Mouse (Mus musculus): ENCODE measurements at regions not wholly inside any gene's neighbourhood (a gene's known extent, or its start where the extent isn't known, plus 50 kb on each side); places are given as distances from the start of the nearest gene placed in this dataset.

DNA sequence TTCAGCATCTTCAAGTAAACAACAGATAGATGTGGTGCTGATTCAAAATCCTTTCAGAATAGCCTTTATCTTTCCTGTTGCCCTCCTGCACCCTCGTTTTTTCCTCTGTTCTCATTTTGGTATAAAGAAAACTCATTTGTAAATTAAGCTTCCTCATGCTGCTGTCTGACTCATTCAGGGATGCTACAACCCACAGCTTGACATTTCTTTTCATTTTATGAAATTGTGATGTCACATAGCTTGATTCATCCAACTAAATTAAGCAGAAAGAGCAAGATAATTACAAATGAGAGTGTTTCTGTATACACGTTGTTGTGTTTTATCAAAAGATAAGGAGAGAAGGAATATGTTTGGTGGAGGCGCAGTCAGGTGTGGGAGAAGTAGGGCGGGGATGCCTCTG, 307.5 kb downstream of the Olfm4 start:
- H3K36me3 ChIP-seq (replicated peaks), result no peaks in the 10 kb centered on the region
- no peak for TF ChIP-seq GATA1 (IDR thresholded peaks at IDR 0.05; ENCODE audit: borderline replicate concordance, low read length)
- no peak for TF ChIP-seq POLR2AphosphoS5 (IDR thresholded peaks at IDR 0.05; ENCODE audit: insufficient replicate concordance, low read depth, low read length)
- no peak for TF ChIP-seq CTCF (IDR thresholded peaks at IDR 0.05; ENCODE audit: low read depth, low read length)
- TF ChIP-seq TAL1 (conservative IDR thresholded peaks at IDR 0.05; ENCODE audit: low read depth, low read length), result no peak
- TF ChIP-seq GATA2 (IDR thresholded peaks at IDR 0.05; ENCODE audit: borderline replicate concordance, low read depth, low read length), result no peak
- no peak for DNase-seq (ENCODE audit: low spot score)
- H3K4me1 ChIP-seq (ENCODE audit: insufficient read depth, low read depth, low read length), result no peaks in the 10 kb centered on the region
- no peak overlapping the region for H3K4me3 ChIP-seq (ENCODE audit: low read depth, low read length)
- ATAC-seq (ENCODE audit: extremely low read depth, insufficient number of reproducible peaks, low FRiP score, poor library complexity, severe bottlenecking), result no peak
- H3K27me3 ChIP-seq (ENCODE audit: insufficient read depth, low read length), result no peaks in the 10 kb centered on the region
- H3K9me3 ChIP-seq (replicated peaks), result peaks cover 17% of the 10 kb centered on the region

DNA sequence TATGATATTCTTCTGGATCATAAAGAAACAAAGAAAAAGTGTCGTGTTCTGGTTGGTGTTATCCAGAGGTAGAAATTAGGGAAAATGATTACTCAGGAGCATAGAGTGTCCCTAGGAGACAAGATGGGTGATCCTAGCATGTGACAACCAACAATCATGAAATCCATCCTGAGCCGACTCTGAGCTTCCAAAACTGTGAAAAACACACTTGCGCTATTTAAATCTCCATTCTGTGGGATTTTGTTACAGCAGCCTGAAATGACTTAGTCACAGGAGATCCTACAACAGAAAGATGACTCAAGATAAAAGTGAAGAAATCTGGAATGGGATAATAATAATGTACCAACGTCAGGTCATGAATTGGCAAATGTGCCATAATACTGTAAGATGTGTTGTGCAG, 309.5 kb downstream of the Olfm4 start:
- H3K36me3 ChIP-seq (replicated peaks), result no peaks in the 10 kb centered on the region
- TF ChIP-seq GATA2 (IDR thresholded peaks at IDR 0.05; ENCODE audit: borderline replicate concordance, low read depth, low read length) (no peak), TAL1 (conservative IDR thresholded peaks at IDR 0.05; ENCODE audit: low read depth, low read length) (no peak), CTCF (IDR thresholded peaks at IDR 0.05; ENCODE audit: low read depth, low read length) (no peak), GATA1 (IDR thresholded peaks at IDR 0.05; ENCODE audit: borderline replicate concordance, low read length) (no peak)
- H3K27me3 ChIP-seq (ENCODE audit: insufficient read depth, low read length), result no peaks in the 10 kb centered on the region
- DNase-seq (ENCODE audit: low spot score) (no peak), ATAC-seq (ENCODE audit: extremely low read depth, insufficient number of reproducible peaks, low FRiP score, poor library complexity, severe bottlenecking) (no peak)
- H3K9me3 ChIP-seq (replicated peaks), result peaks cover 19% of the 10 kb centered on the region
- no peaks in the 10 kb centered on the region for H3K4me1 ChIP-seq (ENCODE audit: insufficient read depth, low read depth, low read length)
- H3K4me3 ChIP-seq (ENCODE audit: low read depth, low read length), result no peak overlapping the region

DNA sequence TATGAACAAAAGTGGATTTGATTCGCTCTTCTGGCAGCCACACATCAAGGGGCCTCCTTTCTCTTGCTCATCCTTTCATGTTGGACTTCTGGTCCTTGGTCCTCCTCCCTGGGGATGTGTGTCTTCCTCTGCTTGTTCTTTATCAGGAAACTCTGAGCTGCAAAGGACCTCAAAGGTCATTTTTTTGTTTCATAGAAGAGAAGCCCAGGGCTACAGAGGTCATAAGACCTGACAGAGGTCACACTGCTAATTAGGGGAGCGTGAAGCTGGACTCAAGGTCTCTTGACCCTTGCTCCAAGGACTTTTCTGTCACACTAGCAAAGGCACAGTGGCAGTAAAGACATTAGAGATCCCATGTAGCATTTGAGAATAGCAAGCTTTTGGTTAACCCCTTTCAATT, 345.8 kb downstream of the Olfm4 start:
- Histone ChIP-seq H3K4me3 (ENCODE audit: low read depth, low read length) (no peak overlapping the region), H3K36me3 (replicated peaks) (no peaks in the 10 kb centered on the region), H3K27me3 (ENCODE audit: insufficient read depth, low read length) (no peaks in the 10 kb centered on the region), H3K9me3 (replicated peaks) (peaks cover 22% of the 10 kb centered on the region), H3K4me1 (ENCODE audit: insufficient read depth, low read depth, low read length) (no peaks in the 10 kb centered on the region)
- TF ChIP-seq POLR2AphosphoS5 (IDR thresholded peaks at IDR 0.05; ENCODE audit: insufficient replicate concordance, low read depth, low read length) (no peak), CTCF (IDR thresholded peaks at IDR 0.05; ENCODE audit: low read depth, low read length) (no peak), GATA1 (IDR thresholded peaks at IDR 0.05; ENCODE audit: borderline replicate concordance, low read length) (no peak), GATA2 (IDR thresholded peaks at IDR 0.05; ENCODE audit: borderline replicate concordance, low read depth, low read length) (no peak)
- ATAC-seq (ENCODE audit: extremely low read depth, insufficient number of reproducible peaks, low FRiP score, poor library complexity, severe bottlenecking) (no peak), DNase-seq (ENCODE audit: low spot score) (no peak)

DNA sequence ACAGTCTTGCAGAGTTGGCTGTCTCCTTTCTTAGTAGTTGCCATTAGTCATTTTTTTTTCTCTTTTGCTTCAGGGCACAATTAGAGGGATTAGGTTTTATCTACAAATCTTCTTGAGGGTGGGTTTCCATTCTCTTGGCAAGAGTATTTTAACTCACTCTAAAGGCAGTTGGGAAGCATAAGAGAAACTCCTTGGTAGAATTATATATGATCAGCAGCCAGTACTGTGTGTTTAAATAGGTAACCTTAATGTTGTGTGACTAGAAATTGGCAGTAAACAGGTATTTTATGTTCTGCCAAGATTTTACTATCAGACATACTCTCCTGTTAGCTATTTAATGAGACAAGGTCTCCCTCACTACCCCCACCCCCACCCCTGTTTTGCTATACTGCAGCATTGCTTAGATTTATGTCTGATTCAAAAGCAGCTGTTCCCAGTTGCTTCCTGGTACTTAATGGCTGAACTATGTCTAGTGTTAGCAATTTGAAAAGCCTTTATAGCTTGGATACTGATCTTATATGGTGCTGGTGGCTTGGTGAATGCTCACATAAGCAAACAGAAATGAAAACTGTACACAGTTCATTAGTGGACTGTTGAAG, 378.2 kb downstream of the Olfm4 start:
- DNase-seq (ENCODE audit: low spot score) (no peak), ATAC-seq (ENCODE audit: extremely low read depth, insufficient number of reproducible peaks, low FRiP score, poor library complexity, severe bottlenecking) (no peak)
- Histone ChIP-seq H3K4me3 (ENCODE audit: low read depth, low read length) (no peak overlapping the region), H3K9me3 (replicated peaks) (peaks cover 28% of the 10 kb centered on the region), H3K36me3 (replicated peaks) (no peaks in the 10 kb centered on the region), H3K4me1 (ENCODE audit: insufficient read depth, low read depth, low read length) (no peaks in the 10 kb centered on the region), H3K27me3 (ENCODE audit: insufficient read depth, low read length) (no peaks in the 10 kb centered on the region)
- no peak for TF ChIP-seq CTCF (IDR thresholded peaks at IDR 0.05; ENCODE audit: low read depth, low read length)

DNA sequence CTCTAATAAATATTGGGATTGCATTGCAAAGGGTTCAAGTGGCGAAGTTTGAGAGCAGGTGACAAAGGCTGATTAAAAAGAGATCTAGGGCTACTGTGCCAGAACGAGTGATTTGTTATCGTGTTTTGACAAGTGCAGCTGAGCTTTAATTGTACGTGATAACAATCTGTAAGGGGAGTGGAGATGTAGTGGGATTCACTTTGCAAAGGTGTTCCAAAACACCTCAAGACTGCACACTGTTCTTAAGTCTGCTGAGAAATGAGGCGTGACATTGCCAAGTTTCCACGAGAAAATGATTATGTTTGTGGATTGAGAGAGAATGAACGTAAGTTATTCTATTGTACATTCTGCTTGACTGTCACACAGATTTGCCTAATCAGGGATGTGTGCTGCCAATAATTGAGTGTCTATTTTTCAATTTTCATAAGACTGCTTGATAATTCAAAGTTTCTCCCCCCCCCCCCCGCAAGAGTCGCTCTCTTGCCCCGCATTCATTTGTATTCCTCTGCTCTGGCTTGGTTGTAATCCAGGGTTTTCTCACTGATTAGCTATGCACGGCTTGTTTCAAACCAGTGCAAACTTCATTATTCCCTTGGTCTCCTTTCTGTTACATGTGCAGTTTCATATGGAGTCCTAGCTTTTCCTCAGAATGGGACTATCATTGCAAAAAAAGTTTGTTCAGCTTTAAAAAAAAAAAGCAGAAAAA, 385.7 kb downstream of the Olfm4 start:
- peaks cover 24% of the 10 kb centered on the region for H3K9me3 ChIP-seq (replicated peaks)
- H3K36me3 ChIP-seq (replicated peaks), result no peaks in the 10 kb centered on the region
- H3K27me3 ChIP-seq (ENCODE audit: insufficient read depth, low read length), result no peaks in the 10 kb centered on the region
- no peaks in the 10 kb centered on the region for H3K4me1 ChIP-seq (ENCODE audit: insufficient read depth, low read depth, low read length)
- H3K4me3 ChIP-seq (ENCODE audit: low read depth, low read length), result no peak overlapping the region
- no peak for TF ChIP-seq GATA2 (IDR thresholded peaks at IDR 0.05; ENCODE audit: borderline replicate concordance, low read depth, low read length)
- TF ChIP-seq CTCF (IDR thresholded peaks at IDR 0.05; ENCODE audit: low read depth, low read length), result no peak
- no peak for TF ChIP-seq TAL1 (conservative IDR thresholded peaks at IDR 0.05; ENCODE audit: low read depth, low read length)
- no peak for TF ChIP-seq POLR2AphosphoS5 (IDR thresholded peaks at IDR 0.05; ENCODE audit: insufficient replicate concordance, low read depth, low read length)
- no peak for TF ChIP-seq GATA1 (IDR thresholded peaks at IDR 0.05; ENCODE audit: borderline replicate concordance, low read length)
- ATAC-seq (ENCODE audit: extremely low read depth, insufficient number of reproducible peaks, low FRiP score, poor library complexity, severe bottlenecking) (no peak), DNase-seq (ENCODE audit: low spot score) (no peak)

DNA sequence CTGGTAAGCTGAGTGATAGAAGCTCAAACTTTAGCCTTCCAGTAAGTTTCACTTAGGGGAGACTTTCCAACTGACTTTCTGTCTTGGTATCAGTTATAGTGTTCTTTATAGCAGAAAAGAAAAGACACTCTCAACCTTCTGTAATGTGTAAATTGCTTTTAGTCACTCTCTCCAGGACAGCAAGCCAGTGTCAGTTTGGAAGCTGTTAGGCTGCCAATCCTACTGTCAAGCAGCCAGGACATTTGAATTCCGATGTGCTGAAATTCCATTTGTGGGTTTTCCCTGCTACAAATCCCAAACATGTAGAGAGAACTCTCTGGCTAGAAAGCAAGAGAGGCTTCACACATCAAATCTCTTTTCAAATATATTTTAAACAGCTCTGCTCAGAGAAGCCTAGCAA, 390.4 kb downstream of the Olfm4 start:
- H3K4me1 ChIP-seq (ENCODE audit: insufficient read depth, low read depth, low read length), result no peaks in the 10 kb centered on the region
- DNase-seq (ENCODE audit: low spot score) (no peak), ATAC-seq (ENCODE audit: extremely low read depth, insufficient number of reproducible peaks, low FRiP score, poor library complexity, severe bottlenecking) (no peak)
- H3K27me3 ChIP-seq (ENCODE audit: insufficient read depth, low read length), result no peaks in the 10 kb centered on the region
- peaks cover 21% of the 10 kb centered on the region for H3K9me3 ChIP-seq (replicated peaks)
- H3K36me3 ChIP-seq (replicated peaks), result no peaks in the 10 kb centered on the region
- no peak overlapping the region for H3K4me3 ChIP-seq (ENCODE audit: low read depth, low read length)
- TF ChIP-seq GATA2 (IDR thresholded peaks at IDR 0.05; ENCODE audit: borderline replicate concordance, low read depth, low read length) (no peak), POLR2AphosphoS5 (IDR thresholded peaks at IDR 0.05; ENCODE audit: insufficient replicate concordance, low read depth, low read length) (no peak), GATA1 (IDR thresholded peaks at IDR 0.05; ENCODE audit: borderline replicate concordance, low read length) (no peak), CTCF (IDR thresholded peaks at IDR 0.05; ENCODE audit: low read depth, low read length) (no peak), TAL1 (conservative IDR thresholded peaks at IDR 0.05; ENCODE audit: low read depth, low read length) (no peak)
